8 mouse cellular contexts compared by ENCODE assay signal in genomic region chrX:95164140-95164539, GRCm38 (mm10). TPM values are rescaled to one million over a fixed set of nuclear protein-coding genes. Genes with fewer than 3 reads are reported as not detected.
DNase-seq lines count a peak whose midpoint lies in the region; ATAC-seq and TF ChIP-seq lines count a peak whose summit lies in the region.

No protein-coding gene starts in this region.

- H3K27me3 ChIP-seq in hindbrain, postnatal 0 days (ENCODE audit: insufficient read depth, low read length) = no peaks in the 10 kb centered on the region
- no peaks in the 10 kb centered on the region for H3K27me3 ChIP-seq in midbrain, postnatal 0 days (ENCODE audit: insufficient read depth, low read length)

- no peak for TF ChIP-seq CTCF in hindbrain, postnatal 0 days (IDR thresholded peaks at IDR 0.05; ENCODE audit: low read depth)
- no peak for TF ChIP-seq CTCF in midbrain, postnatal 0 days (IDR thresholded peaks at IDR 0.05)

- no peak overlapping the region for H3K9ac ChIP-seq in hindbrain, postnatal 0 days (replicated peaks; ENCODE audit: low read length)
- no peak overlapping the region for H3K9ac ChIP-seq in midbrain, postnatal 0 days (replicated peaks; ENCODE audit: low read length, poor library complexity, severe bottlenecking)

- 49% methylated on average over 6 of the region's 6 CpGs for WGBS in hindbrain, postnatal 0 days
- 40% methylated on average over 6 of the region's 6 CpGs for WGBS in midbrain, postnatal 0 days

- H3K4me2 ChIP-seq in hindbrain, postnatal 0 days (ENCODE audit: low read depth, low read length) = peak overlapping the region; percentile 65
- peak overlapping the region; percentile 60 for H3K4me2 ChIP-seq in midbrain, postnatal 0 days (ENCODE audit: low read depth, low read length, poor library complexity, severe bottlenecking)

- no peaks in the 10 kb centered on the region for H3K9me3 ChIP-seq in hindbrain, postnatal 0 days (ENCODE audit: low read length)
- H3K9me3 ChIP-seq in midbrain, postnatal 0 days (ENCODE audit: low read length) = no peaks in the 10 kb centered on the region

- no peak overlapping the region for H3K27ac ChIP-seq in hindbrain, postnatal 0 days
- H3K27ac ChIP-seq in midbrain, postnatal 0 days (ENCODE audit: low read depth, low read length) = no peak overlapping the region

- peak overlapping the region; percentile 48 for H3K4me3 ChIP-seq in hindbrain, postnatal 0 days (ENCODE audit: low read length)
- peak overlapping the region; percentile 47 for H3K4me3 ChIP-seq in midbrain, postnatal 0 days (ENCODE audit: low read depth, low read length)

- DNase-seq in layer of hippocampus, adult 11-12 months (ENCODE audit: low spot score) = peak; percentile 46
- no peak for DNase-seq in layer of hippocampus, adult 9-10 months (ENCODE audit: low spot score)
- peak; percentile 47 for DNase-seq in cerebellum, adult 11-12 months
- peak; percentile 25 for DNase-seq in hindbrain, postnatal 0 days (ENCODE audit: low spot score)
- no peak for DNase-seq in midbrain, postnatal 0 days (ENCODE audit: low spot score)
- no peak for DNase-seq in ovary, postnatal 36 days (ENCODE audit: low spot score)

- ATAC-seq in hindbrain, postnatal 0 days = no peak
- no peak for ATAC-seq in midbrain, postnatal 0 days (ENCODE audit: low FRiP score)
- no peak for ATAC-seq in inflammation-experienced regulatory T-cells, adult 6 months
- no peak for ATAC-seq in erythroid progenitor cell, adult 5-6 weeks (replicated peaks; ENCODE audit: low FRiP score, poor library complexity, severe bottlenecking)

- no peaks in the 10 kb centered on the region for H3K4me1 ChIP-seq in hindbrain, postnatal 0 days (ENCODE audit: insufficient read depth, low read length)
- no peaks in the 10 kb centered on the region for H3K4me1 ChIP-seq in midbrain, postnatal 0 days (ENCODE audit: insufficient read depth, low read length)

- no peaks in the 10 kb centered on the region for H3K36me3 ChIP-seq in hindbrain, postnatal 0 days (ENCODE audit: insufficient read depth, low read length)
- no peaks in the 10 kb centered on the region for H3K36me3 ChIP-seq in midbrain, postnatal 0 days (ENCODE audit: insufficient read depth, low read length)

RNA-seq across cellular contexts. Expression of gene Arhgef9, which starts 32.5 kb away (rescaled TPM):
- total RNA-seq in hindbrain, postnatal 0 days (2014; rRNA removed) = 46.6 and 60.6 TPM in 2 replicates
- 33.1 and 33.3 TPM in 2 replicates for polyA plus RNA-seq in hindbrain, postnatal 0 days (2015; fragmentation: Nextera tagmentation; extraction: Ambion mirVana)
- total RNA-seq in midbrain, postnatal 0 days (2014; rRNA removed) = 61.1 and 73.3 TPM in 2 replicates
- polyA plus RNA-seq in midbrain, postnatal 0 days (2015; fragmentation: Nextera tagmentation; extraction: Ambion mirVana) = 29.8 and 31.6 TPM in 2 replicates
- 1 to 10 TPM in 1 of 3 experiments, under 1 TPM in 2; 0.50 to 1.5 (median 0.87) TPM for polyA plus RNA-seq in inflammation-experienced regulatory T-cells, adult 6 months (2017; shearing (Covaris generic))
- total RNA-seq in erythroid progenitor cell, adult 5-6 weeks (2015; ENCODE audit: low replicate concordance) = 0.84 TPM in 1 of 2 replicates, not detected in the other
- 0.98 TPM in 1 of 2 replicates, not detected in the other for total RNA-seq in erythroid progenitor cell, adult 5-6 weeks (2017; ENCODE audit: low replicate concordance)

Comparison
In these comparisons a context has a peak if more than half of its experiments do, and no peak if none do; other contexts are left out.
1. DNase-seq: peak in layer of hippocampus, adult 11-12 months (single experiment), cerebellum, adult 11-12 months (single experiment) and hindbrain, postnatal 0 days (single experiment); none in layer of hippocampus, adult 9-10 months (single experiment), midbrain, postnatal 0 days (single experiment) and ovary, postnatal 36 days (single experiment).
2. RNA of gene Arhgef9, which starts 32.5 kb away (total RNA-seq): 61.1 to 73.3 TPM in midbrain, postnatal 0 days and 46.6 to 60.6 TPM in hindbrain, postnatal 0 days; 0.84 to 0.98 TPM in erythroid progenitor cell, adult 5-6 weeks; every median in the first group is over 10 times any median in the second.